Mouse (Mus musculus) left cerebral cortex, postnatal 10 days (tissue): ENCODE measurements around the gene Hsd11b2. TPM values are rescaled to one million over a fixed set of nuclear protein-coding genes. Genes with fewer than 3 reads are reported as not detected.
A peak's percentile ranks its signal among the peaks of the same experiment; 100 is the strongest.

ENCODE experiments used
- DNase-seq, 2 experiments: peaks; one replicate each; pipeline ENCODE4 v3.0.0; 2021 to 2022; ENCODE audit warnings: low spot score in 2 of 2, mixed read lengths in 1 of 2; ENCODE audit errors: extremely low spot score in 1 of 2
- intact Hi-C: fragments of 180-260 bp; cut with DNase I; formaldehyde crosslinking; loops from one replicate; pipeline ENCODE4 v1.15.1; 2025
- total RNA-seq, 2 experiments: library from RNA; stranded (reverse); gene quantifications; 2 replicates each; pipeline ENCODE4 v1.2.3; 2021

Gene Hsd11b2
- total RNA-seq, result not detected

DNA sequence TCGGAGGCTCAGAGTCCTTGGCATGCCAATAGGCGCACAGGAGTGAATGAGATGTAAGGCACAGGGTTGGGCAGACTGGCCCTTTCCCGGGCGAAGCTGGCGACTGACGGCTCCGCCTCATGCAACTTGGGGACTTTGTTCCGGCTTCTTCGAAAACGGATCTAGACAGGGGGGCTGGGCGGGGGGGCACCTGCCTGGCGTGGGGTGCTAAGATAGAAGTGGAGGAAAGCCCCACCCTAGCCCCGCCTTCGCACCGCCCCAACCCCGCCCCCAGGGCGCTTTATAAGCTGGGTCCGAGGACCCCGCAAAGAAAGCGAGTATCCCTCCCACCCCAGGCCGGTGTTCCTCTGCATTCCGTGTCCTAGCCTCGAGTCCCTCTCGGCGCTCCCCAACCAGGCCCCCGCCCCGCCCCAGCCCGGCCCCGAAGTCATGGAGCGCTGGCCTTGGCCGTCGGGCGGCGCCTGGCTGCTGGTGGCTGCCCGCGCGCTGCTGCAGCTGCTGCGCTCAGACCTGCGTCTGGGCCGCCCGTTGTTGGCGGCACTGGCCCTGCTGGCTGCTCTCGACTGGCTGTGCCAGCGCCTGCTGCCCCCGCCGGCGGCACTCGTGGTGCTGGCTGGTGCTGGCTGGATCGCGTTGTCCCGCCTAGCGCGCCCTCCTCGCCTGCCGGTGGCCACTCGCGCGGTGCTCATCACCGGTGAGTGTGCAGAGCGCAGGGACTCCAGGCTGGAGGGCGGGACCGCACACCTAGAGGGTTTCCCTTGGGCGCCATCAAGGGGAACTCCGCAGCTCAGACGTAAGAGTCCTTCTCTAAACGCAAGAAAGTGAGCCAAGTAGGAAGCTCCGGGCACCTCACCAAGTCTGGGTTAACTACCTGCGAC is at the start of gene Hsd11b2:
Gene Hsd11b2, plus strand, starts transcription at position 320 of the 878 bp plus-strand sequence.
- peak in 1 of 2 experiments; percentile 65 for DNase-seq
- intact Hi-C loops, result loop anchor here (5.0 kb wide), 1 partner anchor 34 kb away; no protein-coding TSS in a partner anchor

GRCm38 (mm10) chr8:105469041-105469695 is 49.4 kb upstream of the Hsd11b2 start:
- intact Hi-C loops, result no loop called here
- DNase-seq, result peak in 1 of 2 experiments; percentile 66

DNA sequence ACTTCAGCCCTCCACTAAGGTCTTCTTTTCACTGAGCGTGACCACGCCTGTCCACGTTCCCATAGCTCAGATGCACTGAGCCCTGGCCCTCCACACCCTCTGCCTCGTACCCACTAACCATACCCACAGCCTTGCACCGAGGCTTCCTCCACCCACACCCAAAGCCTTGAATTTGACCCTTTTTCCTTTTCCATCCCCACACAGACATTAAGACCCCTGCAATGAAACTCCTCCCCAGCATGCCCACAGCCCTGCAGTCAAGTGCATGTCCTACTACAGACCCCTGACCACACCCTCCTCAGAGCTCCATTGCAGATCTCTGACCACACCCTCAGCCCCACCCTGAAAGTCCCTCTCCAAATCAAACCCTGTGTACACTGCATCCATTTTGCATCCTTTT is 48.7 kb upstream of the Hsd11b2 start:
- DNase-seq, result no peak
- intact Hi-C loops, result no loop called here

DNA sequence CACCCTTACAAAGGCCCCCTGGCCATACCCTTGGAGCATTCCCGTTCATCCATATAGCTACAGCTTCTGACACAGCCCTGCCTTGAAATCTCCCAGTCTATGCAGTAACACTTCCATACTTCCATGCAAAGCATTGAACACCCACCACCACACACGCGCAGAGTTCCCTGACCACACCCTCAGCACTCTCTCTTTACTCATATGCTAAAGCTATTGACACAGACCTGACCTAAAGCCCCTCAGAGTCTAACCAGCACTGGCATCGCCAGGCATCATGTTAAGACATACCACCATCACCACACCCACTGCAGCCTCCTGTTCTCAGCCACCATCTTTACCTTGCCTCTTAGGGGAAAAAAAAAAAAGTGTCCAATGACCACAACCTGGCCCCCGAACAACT is 48.3 kb upstream of the Hsd11b2 start:
- intact Hi-C loops, result no loop called here
- DNase-seq, result no peak

DNA sequence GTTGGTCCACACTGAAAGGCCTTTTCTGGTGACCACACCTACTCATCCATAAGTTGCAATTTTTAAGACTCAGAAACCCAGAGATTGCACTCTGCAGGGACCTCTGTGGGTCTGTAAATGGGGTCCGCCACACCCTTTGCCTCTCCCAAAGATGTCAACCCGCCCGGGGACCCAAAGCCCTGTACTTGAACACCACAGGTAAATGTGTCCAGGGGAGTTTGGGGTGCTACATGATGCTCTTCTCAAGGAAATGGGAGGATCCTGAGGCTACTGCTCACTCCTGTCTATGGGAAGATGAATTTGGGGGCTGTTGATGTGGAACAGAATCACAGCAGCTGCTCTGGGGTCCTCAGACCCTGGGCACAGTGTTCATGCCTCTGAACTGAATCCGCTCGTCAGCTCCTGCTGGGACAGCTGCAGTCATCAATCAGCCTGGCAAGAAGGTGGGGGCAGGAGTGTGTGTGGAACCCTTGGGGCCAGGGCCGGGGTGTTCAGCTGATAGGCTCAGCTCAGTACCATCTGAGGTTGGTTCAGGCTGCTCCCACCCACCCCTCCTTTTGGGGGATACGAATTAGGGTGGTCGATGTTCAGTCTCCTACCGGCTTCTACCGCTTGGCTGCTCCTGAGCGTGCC is 47.8 kb upstream of the Hsd11b2 start:
- intact Hi-C loops, result no loop called here
- DNase-seq, result no peak

GRCm38 (mm10) chr8:105471314-105472015 is 47.1 kb upstream of the Hsd11b2 start, which contains the start of gene Tppp3:
Gene Tppp3, minus strand, starts transcription at chr8:105471526.
- DNase-seq, result peak; percentile 75 to 93
- intact Hi-C loops, result no loop called here

GRCm38 (mm10) chr8:105472414-105472932 is 46.1 kb upstream of the Hsd11b2 start:
- intact Hi-C loops, result no loop called here
- no peak for DNase-seq

DNA sequence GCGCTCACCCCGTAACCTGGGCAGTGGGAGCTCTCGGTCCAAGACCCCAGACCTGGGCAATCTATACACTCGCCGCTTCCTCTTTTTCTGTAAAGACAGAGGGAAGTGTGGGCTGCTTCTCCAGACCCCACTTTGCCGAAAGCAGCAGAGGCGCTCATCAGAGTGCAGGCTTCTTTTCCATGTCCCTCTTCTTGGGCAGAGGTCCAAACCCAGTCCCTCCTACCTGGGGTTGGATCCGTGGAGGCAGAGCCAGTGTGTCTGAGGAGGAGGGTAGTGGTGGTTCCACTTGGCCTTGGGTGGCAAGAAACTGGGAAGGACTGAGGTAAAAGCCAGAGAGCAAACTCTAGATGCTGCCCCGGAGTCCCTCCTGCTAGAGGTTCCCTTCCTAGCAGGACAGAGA is 45.6 kb upstream of the Hsd11b2 start:
- no peak for DNase-seq
- intact Hi-C loops, result no loop called here

DNA sequence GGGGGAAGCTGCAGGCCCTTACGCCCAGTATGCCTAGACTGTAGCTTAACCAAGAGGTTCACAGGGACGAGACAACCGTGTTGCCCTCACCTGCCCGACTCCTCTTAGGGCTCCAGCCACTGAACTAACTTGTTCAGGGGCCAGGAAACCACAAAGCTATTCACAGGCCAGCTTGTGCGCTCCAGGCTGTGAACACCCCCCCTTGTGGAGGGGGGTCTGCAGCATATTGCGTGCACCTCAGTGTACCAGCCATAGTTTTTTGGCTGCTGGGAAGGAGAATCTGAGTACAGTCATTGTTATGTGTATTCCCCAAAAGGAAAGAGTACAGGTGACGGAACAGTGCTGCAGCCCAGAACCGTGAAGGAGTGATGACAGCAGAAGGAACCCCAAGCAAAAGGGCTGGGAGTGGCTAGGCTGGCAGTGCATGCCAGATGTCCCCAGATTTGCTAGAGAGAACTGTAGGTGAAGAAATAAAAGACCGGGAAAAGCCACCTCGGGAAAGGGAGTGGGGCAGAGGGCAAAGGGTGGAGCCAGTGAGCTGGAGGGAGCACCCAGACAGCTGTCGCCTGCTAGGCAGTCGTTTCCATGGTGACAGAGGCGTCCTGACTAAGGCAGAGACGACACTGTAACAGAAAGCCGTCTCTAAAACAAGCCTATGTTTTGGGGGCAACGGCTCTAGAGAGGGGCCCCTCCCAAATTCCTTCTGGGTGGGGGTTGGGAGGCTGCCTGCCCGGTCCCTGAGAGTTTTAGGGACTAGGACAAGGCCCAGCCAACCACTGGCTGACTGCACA is 44.5 kb upstream of the Hsd11b2 start:
- intact Hi-C loops, result no loop called here
- DNase-seq, result peak in 1 of 2 experiments; percentile 78

- no peak for DNase-seq
- intact Hi-C loops, result no loop called here
Observed at GRCm38 (mm10) chr8:105474680-105475079, 43.9 kb upstream of the Hsd11b2 start.

DNA sequence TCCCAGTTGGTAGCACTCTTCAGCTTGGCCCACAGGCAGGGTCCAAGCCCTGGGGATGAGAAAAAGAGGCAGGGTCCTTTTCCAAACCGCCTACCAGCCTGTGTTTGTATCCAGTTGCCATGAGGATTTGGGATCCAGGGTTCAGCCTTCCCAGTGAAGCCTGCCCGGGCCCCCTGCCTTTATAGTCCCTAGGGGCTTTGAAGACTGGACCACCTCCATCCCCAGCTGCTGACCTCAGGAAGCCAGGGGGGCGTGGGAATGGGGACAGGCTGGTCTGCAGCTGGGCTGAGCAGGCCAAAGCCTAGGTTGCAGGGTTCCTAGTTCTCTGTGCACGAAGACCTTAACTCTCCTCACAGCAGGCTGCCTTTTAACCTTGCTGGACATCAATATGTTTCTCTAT is 43.3 kb upstream of the Hsd11b2 start:
- intact Hi-C loops, result no loop called here
- peak in 1 of 2 experiments; percentile 82 for DNase-seq

- intact Hi-C loops, result no loop called here
- no peak for DNase-seq
Observed at GRCm38 (mm10) chr8:105475742-105476141, 42.8 kb upstream of the Hsd11b2 start.

DNA sequence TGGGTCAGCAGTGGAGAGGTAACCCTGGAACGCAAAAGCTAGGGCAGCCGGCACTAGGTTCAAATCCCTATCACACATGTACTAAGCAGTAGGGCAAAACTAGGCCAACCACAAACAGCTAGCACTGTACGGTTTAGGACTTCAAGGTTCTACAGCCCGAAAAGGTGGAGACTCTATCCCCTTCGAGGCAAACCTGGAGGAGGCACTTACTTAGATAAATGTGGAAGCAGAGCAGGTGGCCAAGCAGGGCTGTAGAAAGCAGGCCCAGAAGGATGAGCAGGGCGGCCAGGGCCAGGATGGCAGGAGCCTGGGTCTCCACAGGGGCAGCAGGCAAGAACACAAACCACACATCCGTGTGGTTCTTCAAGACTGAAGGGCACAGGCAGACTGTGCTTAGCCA is 42.4 kb upstream of the Hsd11b2 start:
- intact Hi-C loops, result no loop called here
- no peak for DNase-seq

GRCm38 (mm10) chr8:105476628-105477413 is 41.7 kb upstream of the Hsd11b2 start:
- intact Hi-C loops, result no loop called here
- DNase-seq, result peak in 1 of 2 experiments; percentile 72

DNA sequence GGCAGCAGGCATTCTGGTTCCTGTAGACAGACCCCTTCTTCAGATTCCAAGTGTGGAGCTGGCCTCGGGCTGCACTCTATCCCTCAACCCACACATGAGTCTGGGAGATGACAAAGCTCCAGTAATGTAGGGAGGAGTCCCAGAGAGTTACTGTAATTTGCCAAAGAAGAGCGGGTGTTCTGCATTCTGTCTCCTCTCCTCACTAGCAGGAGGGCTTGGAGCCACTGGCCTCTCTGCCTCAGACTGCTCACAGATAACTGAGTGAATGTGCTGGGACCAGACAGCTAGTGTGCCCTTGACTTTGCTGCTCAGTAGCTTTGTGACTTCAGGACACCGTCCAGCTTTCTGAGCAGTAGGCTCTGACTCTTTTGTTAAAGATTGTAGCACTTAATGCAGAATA is 40.8 kb upstream of the Hsd11b2 start:
- intact Hi-C loops, result no loop called here
- no peak for DNase-seq

DNA sequence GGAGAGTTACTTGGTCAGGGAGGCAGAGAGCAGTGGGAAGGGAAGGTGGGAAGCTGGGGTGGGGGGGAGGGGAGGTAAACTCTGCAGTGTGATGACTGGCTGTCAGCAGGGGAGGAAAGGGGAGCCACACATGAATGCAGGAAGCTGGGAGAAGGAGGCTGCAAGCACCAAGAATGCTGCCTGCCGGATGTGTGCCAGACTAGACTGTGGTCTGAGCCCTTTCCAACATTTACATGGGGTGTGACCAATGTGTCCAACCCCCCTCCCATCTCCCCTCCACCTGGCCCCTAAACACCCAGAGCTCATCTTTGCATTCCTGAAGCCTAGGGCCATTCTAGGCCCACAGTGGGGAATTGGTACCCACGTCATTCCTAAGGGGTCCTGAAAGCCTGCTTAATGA is 37.5 kb upstream of the Hsd11b2 start:
- DNase-seq, result no peak
- intact Hi-C loops, result no loop called here

DNA sequence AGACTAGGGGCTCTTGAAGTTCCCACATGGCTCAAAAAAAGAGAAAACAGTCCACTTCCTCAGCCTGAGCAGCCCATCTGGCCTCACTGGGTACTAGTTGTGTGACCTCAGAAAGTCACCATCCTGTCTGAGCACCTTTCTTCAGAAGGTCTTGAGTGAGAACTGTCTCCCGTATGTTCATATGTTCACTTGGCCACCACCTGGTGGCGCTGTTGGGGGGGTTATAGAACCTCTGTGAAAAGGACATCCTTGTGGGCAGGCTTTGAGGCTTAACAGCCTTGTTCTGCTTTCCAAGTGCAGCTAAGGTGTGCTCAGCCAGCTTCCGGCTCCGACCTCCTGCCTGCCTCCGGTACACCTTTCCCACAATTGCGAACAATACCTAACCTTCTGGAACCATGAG is 37.1 kb upstream of the Hsd11b2 start:
- intact Hi-C loops, result no loop called here
- no peak for DNase-seq
